Mouse (Mus musculus): ENCODE measurements around the gene Chst2. TPM values are rescaled to one million over a fixed set of nuclear protein-coding genes. Genes with fewer than 3 reads are reported as not detected.

Gene Chst2
- polyA plus RNA-seq, 1 experiment from 2014 or later, result not detected

GRCm38 (mm10) chr9:95401686-95402085, 4.8 kb downstream of the Chst2 start:
- Histone ChIP-seq H3K4me3 (ENCODE audit: inconsistent target) (no peak overlapping the region), H3K79me2 (ENCODE audit: inconsistent target) (no peaks in the 10 kb centered on the region), H3K27ac (no peak overlapping the region), H3K36me3 (ENCODE audit: inconsistent target) (no peaks in the 10 kb centered on the region)
- WGBS (ENCODE audit: missing documents), result 43% methylated on average over 5 of the region's 5 CpGs

- Histone ChIP-seq H3K79me2 (ENCODE audit: inconsistent target) (no peaks in the 10 kb centered on the region), H3K4me3 (ENCODE audit: inconsistent target) (no peak overlapping the region), H3K36me3 (ENCODE audit: inconsistent target) (no peaks in the 10 kb centered on the region), H3K27ac (no peak overlapping the region)
- 76% methylated on average over 1 of the region's 1 CpGs for WGBS (ENCODE audit: missing documents)
Observed at GRCm38 (mm10) chr9:95392011-95392410, 14.5 kb downstream of the Chst2 start.

DNA sequence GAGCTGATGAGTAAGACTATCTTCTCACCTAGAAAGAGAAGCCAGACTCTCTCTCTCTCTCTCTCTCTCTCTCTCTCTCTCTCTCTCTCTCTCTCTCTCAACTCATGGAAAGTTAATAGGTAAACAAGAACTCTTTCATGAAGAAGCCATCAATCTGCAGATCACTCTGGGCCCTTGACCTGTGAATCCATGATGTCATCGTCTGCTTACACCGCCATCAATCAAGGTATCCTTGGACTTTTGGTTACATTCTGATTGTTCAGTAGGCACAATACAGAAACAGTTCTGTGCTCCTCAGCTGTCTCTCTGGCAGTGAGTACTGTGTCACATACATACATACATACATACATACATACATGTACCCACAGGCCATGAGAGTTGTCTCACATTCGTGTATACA, 16.6 kb downstream of the Chst2 start:
- WGBS (ENCODE audit: missing documents), result 97% methylated on average over 3 of the region's 3 CpGs
- Histone ChIP-seq H3K79me2 (ENCODE audit: inconsistent target) (no peaks in the 10 kb centered on the region), H3K4me3 (ENCODE audit: inconsistent target) (no peak overlapping the region), H3K27ac (no peak overlapping the region), H3K36me3 (ENCODE audit: inconsistent target) (no peaks in the 10 kb centered on the region)

DNA sequence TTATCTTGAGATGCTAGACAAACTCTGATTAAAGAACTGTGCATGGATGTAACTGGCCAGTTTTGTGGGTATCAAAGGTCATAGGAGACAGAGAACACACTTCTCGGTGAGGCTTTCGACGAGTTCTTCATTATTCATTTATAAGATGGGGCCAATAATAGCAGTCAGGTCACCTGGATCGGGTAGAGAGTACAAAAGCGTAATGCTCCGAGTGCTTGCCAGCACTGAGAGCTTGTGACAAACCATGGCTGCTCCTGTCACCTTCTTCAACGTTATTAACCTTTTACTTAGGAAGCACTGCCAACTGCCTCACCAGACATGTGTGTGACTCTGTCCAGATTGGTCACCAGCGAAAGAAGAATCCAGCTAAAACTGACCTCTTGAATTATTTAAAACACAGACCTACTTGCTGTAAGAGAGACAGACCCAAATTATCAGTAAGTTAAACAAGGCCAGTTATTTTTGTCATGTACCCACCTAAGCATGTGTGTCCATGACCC, 18.6 kb downstream of the Chst2 start:
- 91% methylated on average over 8 of the region's 8 CpGs for WGBS (ENCODE audit: missing documents)
- Histone ChIP-seq H3K79me2 (ENCODE audit: inconsistent target) (no peaks in the 10 kb centered on the region), H3K36me3 (ENCODE audit: inconsistent target) (no peaks in the 10 kb centered on the region)

DNA sequence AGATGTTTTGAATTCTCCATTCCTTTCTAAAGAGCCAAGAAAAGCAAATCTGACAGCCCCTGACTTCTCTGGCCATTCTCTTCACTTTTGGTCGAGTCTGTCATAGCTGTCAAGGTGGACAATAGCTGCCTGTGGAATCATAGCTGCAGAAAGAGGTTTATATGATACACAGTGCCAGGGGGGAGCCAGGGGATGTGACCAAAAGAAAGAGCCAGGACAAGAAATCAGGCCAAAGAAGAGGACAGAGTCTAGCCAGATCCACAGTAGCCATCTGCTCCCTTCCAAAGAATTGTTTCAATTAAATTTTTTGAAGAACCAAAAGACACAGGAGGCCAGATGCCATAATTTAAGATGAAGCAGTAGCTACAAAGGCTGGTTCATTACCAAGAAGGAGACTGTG, 30.6 kb downstream of the Chst2 start:
- H3K4me3 ChIP-seq (ENCODE audit: inconsistent target), result no peak overlapping the region
- H3K79me2 ChIP-seq (ENCODE audit: inconsistent target), result no peaks in the 10 kb centered on the region
- H3K36me3 ChIP-seq (ENCODE audit: inconsistent target), result no peaks in the 10 kb centered on the region
- no peak overlapping the region for H3K27ac ChIP-seq
- 81% methylated on average over 1 of the region's 1 CpGs for WGBS (ENCODE audit: missing documents)

More for the DNA sequence above, 18.6 kb downstream of the Chst2 start:
- Histone ChIP-seq H3K4me3 (ENCODE audit: inconsistent target) (no peak overlapping the region), H3K27ac (no peak overlapping the region)

GRCm38 (mm10) chr9:95375336-95375735, 31.2 kb downstream of the Chst2 start:
- no peak overlapping the region for H3K27ac ChIP-seq
- 91% methylated on average over 8 of the region's 8 CpGs for WGBS (ENCODE audit: missing documents)
- no peak overlapping the region for H3K4me3 ChIP-seq (ENCODE audit: inconsistent target)
- H3K36me3 ChIP-seq (ENCODE audit: inconsistent target), result no peaks in the 10 kb centered on the region
- H3K79me2 ChIP-seq (ENCODE audit: inconsistent target), result no peaks in the 10 kb centered on the region

DNA sequence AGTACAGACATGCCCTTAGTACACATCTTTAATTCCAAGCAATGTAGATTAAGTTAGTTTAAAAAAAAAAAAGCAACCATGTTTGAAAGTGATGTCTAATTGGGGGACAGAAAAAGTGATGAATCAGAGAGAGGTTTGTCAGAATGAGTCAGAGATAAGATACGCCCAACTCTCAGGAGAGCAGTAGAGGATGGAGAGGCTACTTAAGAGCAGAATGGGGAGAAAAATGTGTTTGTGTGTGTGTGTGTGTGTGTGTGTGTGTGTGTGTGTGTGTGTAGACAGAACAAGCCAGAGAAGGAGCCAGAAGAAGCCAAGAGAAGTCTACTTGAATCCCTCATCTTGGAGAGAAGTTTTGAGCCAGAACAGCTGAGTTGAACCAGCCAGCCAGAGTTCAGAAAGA, 32.8 kb downstream of the Chst2 start:
- no peaks in the 10 kb centered on the region for H3K36me3 ChIP-seq (ENCODE audit: inconsistent target)
- WGBS (ENCODE audit: missing documents), result 100% methylated on average over 1 of the region's 1 CpGs
- no peak overlapping the region for H3K27ac ChIP-seq
- no peaks in the 10 kb centered on the region for H3K79me2 ChIP-seq (ENCODE audit: inconsistent target)
- H3K4me3 ChIP-seq (ENCODE audit: inconsistent target), result no peak overlapping the region

DNA sequence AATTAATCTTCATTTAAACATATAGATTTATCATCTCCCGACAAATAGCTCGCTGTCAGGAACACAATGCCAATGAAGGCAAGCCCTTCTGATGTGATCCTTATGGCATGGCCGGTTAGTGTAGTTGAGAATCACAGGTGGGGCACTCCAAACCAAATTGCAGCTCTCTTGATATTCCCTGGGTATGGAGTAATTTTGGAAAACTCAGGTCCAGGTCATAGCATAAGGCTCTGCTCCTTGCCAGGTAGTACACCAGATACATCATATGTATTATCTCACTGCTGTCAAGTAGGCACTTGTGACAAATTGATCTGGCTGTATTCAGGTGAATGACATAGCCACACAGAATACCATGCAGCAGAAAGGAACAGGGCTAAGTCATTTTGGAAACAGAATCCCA, 40.6 kb downstream of the Chst2 start:
- no peaks in the 10 kb centered on the region for H3K79me2 ChIP-seq (ENCODE audit: inconsistent target)
- no peaks in the 10 kb centered on the region for H3K36me3 ChIP-seq (ENCODE audit: inconsistent target)
- no peak overlapping the region for H3K4me3 ChIP-seq (ENCODE audit: inconsistent target)
- H3K27ac ChIP-seq, result no peak overlapping the region
- WGBS (ENCODE audit: missing documents), result 100% methylated on average over 3 of the region's 3 CpGs

DNA sequence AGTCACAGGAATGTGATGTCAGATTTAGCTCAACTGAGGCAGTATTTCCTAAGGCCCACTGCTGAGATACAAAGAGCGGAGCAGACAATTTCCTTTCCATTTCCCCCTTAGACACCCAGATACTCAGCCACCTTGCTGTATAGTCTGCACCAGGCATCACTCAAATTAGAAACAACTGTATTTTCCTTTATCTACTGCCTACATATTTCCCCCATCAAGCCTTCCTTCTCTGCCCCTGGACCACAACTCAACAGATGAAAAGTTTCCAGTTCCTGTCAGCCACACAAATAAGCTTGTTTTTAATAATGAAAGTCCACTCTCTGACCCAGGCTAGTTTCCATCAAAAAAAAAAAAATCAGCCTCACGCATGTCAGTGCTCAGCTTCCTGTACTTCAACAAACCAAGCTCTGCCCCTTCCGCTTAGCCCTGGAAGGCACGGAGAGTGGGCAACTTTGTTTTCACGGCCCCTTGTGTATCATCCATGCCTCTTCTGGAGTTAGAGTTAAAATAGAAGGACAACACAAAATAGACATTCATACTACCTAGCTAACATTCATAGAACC, 52.6 kb downstream of the Chst2 start:
- WGBS (ENCODE audit: missing documents), result 23% methylated on average over 5 of the region's 5 CpGs
- Histone ChIP-seq H3K79me2 (ENCODE audit: inconsistent target) (no peaks in the 10 kb centered on the region), H3K36me3 (ENCODE audit: inconsistent target) (no peaks in the 10 kb centered on the region), H3K27ac (no peak overlapping the region), H3K4me3 (ENCODE audit: inconsistent target) (no peak overlapping the region)

DNA sequence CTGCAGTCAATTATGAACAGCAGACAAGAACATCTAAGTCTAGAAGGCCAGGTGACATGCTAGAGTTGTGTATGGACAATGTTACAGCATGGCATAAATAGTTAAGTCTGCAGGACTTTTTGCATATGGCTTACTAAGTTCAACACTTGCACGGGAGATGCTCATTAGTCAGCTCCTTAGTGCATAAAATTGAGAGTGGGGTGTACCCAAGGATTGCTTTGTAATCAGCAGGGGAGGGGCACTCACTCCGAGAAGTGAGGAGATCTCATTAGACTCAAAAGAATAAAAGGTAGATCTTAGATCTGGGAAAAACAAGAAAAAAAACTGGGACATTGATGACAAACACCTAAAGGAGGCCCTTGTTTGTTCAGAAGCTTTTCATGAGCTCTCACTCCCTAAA, 54.6 kb downstream of the Chst2 start:
- no peaks in the 10 kb centered on the region for H3K79me2 ChIP-seq (ENCODE audit: inconsistent target)
- WGBS (ENCODE audit: missing documents), result 90% methylated on average over 2 of the region's 2 CpGs

GRCm38 (mm10) chr9:95350550-95350949, 56.0 kb downstream of the Chst2 start:
- H3K27ac ChIP-seq, result no peak overlapping the region
- H3K36me3 ChIP-seq (ENCODE audit: inconsistent target), result no peaks in the 10 kb centered on the region
- H3K4me3 ChIP-seq (ENCODE audit: inconsistent target), result no peak overlapping the region
- WGBS (ENCODE audit: missing documents), result 29% methylated on average over 3 of the region's 4 CpGs
- H3K79me2 ChIP-seq (ENCODE audit: inconsistent target), result no peaks in the 10 kb centered on the region

More for the DNA sequence above, 54.6 kb downstream of the Chst2 start:
- Histone ChIP-seq H3K36me3 (ENCODE audit: inconsistent target) (no peaks in the 10 kb centered on the region), H3K4me3 (ENCODE audit: inconsistent target) (no peak overlapping the region), H3K27ac (no peak overlapping the region)

Other genes starting within 250 kb of the Chst2 start
- 39.7 to 66.3 TPM (median 45.5 TPM) in 3 replicates for gene U2surp, start 105.3 kb upstream of the Chst2 start, polyA plus RNA-seq (2018)
- 0.12 to 0.53 TPM (median 0.26 TPM) in 3 replicates for gene Paqr9, start 152.9 kb upstream of the Chst2 start, polyA plus RNA-seq (2018)
- 0.03 to 0.19 TPM in 2 of 3 replicates, not detected in the other for gene Pcolce2, start 230.9 kb upstream of the Chst2 start, polyA plus RNA-seq (2018)

Data from macrophage (primary cell).